Mouse (Mus musculus) left cerebral cortex, postnatal 25 days (tissue): ENCODE measurements around the gene Snrpf. TPM values are rescaled to one million over a fixed set of nuclear protein-coding genes. Genes with fewer than 3 reads are reported as not detected.
"Not testable (repeated sequence)": the region's sequence is repeated elsewhere in the genome, so short reads cannot be mapped to it uniquely, and the experiment has no call there.

Experiments used
- DNase-seq, 2 experiments: peaks; one replicate each; pipeline ENCODE4 v3.0.0; 2022; ENCODE audit warnings: low spot score in 2 of 2, mixed read lengths in 1 of 2
- intact Hi-C: fragments of 180-260 bp; cut with DNase I; formaldehyde crosslinking; loops from one replicate; pipeline ENCODE4 v1.15.1; 2025
- total RNA-seq, 2 experiments: library from RNA; stranded (reverse); gene quantifications; 2 replicates each; pipeline ENCODE4 v1.2.3; 2021

The Snrpf gene
- total RNA-seq, 2 experiments from 2014 or later = 12.2 to 13.5 TPM

DNA sequence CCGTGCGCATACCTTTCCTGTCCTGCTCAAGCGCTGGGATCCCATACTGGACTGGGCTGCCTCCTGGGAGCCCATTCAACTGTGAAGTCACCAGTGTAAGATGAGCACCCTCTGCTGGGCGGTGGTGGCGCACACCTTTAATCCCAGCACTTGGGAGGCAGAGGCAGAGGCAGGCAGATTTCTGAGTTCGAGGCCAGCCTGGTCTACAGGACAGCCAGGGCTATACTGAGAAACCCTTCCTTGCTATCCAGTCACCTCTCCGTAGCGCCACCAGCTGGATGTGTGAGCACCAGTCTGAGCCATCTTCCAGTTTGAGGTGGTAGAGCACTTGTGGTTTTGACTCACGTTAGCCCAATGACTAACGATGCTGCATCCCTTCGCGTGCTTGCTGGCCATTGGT is 3.0 kb upstream of the Snrpf start:
- DNase-seq = no peak
- intact Hi-C loops = loop anchor here (5.0 kb wide), 1 partner anchor 185 kb away; no protein-coding TSS in a partner anchor

DNA sequence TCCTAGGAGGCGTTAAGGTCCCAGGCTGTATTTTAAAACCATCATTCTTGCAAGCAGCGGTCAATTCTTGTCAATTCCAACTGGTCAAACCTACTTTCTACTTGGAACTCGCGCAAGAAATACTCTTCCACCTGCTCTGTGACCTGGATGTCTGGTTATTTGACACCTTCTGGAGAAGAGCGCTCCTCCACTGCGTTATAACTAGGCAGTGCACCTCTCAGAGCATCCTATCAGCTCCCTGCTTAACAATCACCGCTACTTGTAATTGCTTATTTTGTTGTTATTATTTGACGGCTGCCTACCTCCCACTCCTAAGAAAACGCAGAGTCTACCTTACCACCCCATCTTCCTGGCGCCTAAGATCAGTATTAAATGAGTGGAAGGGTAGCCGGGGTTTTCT is 710 bp downstream of the Snrpf start:
- intact Hi-C loops = no loop called here
- DNase-seq = no peak

DNA sequence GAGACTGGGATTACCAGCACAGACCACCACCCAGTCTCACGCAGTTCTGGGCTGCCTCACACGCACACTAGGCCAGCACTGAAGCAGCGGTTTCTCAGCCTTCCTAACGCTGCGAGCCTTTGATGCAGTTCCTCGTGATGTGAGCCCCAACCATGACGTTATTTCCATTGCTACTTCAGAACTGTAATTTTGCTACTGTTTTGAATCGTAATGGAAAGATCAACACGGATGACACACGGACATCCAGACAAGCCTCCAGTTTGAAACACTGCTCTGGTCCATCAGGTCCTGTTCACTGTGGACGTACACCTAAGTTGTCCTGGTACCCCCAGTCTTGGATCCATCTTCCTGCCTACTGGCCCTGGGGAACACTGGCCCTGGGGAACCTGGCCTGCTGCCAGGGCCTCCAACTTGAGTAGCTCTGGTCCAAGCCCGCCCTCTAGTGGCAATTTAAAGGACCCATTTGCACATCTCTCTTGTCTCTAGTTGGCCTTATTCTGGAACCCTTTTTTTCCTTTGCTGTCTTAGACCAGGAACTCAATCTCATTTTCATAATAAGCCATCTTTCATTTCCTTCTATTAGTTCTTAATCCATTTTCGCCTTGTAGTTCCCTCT is 12.1 kb downstream of the Snrpf start:
- intact Hi-C loops = loop anchor here (1.0 to 10.0 kb wide), 4 partner anchors 93 to 533 kb away; no protein-coding TSS in a partner anchor
- DNase-seq = peak; percentile 80 to 83

- intact Hi-C loops = loop anchor here (2.0 to 10.0 kb wide), 3 partner anchors 91 to 531 kb away; no protein-coding TSS in a partner anchor
- DNase-seq = no peak
Observed at GRCm38 (mm10) chr10:93575960-93576359, 13.5 kb downstream of the Snrpf start.

GRCm38 (mm10) chr10:93574966-93575365 is 14.5 kb downstream of the Snrpf start:
- intact Hi-C loops = loop anchor here (5.0 to 10.0 kb wide), 2 partner anchors 283 to 530 kb away; no protein-coding TSS in a partner anchor
- no peak for DNase-seq

DNA sequence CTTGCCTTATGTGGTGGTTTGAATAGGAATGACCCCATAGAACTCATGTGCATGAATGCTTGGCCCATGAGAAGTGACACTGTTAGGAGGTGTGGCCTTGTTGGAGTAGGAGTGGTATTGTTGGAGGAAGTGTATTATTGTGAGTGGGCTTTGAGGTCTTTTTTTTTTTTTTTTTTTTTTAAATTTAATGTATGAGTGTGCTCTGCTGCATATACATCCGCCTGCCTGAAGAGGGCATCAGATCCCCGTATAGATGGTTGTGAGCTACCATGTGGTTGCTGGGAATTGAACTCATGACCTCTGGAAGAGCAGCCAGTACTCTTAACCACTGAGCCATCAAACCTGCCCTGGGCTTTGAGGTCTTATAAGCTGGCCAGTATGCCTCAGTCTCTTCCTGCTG is 17.3 kb downstream of the Snrpf start:
- intact Hi-C loops = loop anchor here (10.0 kb wide), 1 partner anchor 527 kb away; no protein-coding TSS in a partner anchor
- DNase-seq = no peak

- DNase-seq = no peak
- intact Hi-C loops = no loop called here
Observed at GRCm38 (mm10) chr10:93568671-93569070, 20.8 kb downstream of the Snrpf start.

- intact Hi-C loops = no loop called here
- DNase-seq = no peak
Observed at GRCm38 (mm10) chr10:93567841-93568566, 21.5 kb downstream of the Snrpf start.

- no peak for DNase-seq
- intact Hi-C loops = no loop called here
Observed at GRCm38 (mm10) chr10:93567066-93567465, 22.4 kb downstream of the Snrpf start.

- no peak for DNase-seq
Observed at GRCm38 (mm10) chr10:93564518-93565090, 24.9 kb downstream of the Snrpf start.

GRCm38 (mm10) chr10:93559786-93560185 is 29.7 kb downstream of the Snrpf start:
- intact Hi-C loops = no loop called here
- DNase-seq = no peak

More at GRCm38 (mm10) chr10:93564518-93565090, 24.9 kb downstream of the Snrpf start:
- intact Hi-C loops = no loop called here

- DNase-seq, intact Hi-C loops: not testable (repeated sequence)
Observed at GRCm38 (mm10) chr10:93557971-93558370, 31.5 kb downstream of the Snrpf start.

DNA sequence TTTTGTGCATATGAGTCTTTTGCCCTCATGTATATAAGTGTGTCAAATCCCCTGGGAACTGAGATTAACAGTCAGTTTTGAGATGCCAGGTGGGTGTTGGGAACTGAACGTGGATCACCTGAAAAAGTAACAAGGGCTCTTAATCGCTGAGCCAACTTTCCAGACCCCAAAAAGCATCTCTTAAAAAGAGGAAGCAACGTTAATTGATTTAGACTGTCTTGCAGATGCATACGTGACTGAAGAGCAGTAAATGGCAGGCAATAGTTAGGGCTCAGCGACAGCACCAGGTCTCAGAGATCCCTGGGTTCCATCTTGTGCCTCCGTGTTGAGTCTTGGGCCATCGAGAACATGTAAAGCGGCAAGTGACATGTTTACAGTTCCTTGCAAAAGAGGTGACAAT is 36.9 kb downstream of the Snrpf start:
- intact Hi-C loops = no loop called here
- no peak for DNase-seq

- DNase-seq = no peak
- intact Hi-C loops = loop anchor here (1.0 to 10.0 kb wide), 2 partner anchors 64 to 125 kb away; no protein-coding TSS in a partner anchor
Observed at GRCm38 (mm10) chr10:93549821-93550220, 39.7 kb downstream of the Snrpf start.

GRCm38 (mm10) chr10:93548991-93549390 is 40.5 kb downstream of the Snrpf start:
- DNase-seq = peak; percentile 64 to 81
- intact Hi-C loops = loop anchor here (1.0 to 10.0 kb wide), 3 partner anchors 59 to 124 kb away; no protein-coding TSS in a partner anchor

DNA sequence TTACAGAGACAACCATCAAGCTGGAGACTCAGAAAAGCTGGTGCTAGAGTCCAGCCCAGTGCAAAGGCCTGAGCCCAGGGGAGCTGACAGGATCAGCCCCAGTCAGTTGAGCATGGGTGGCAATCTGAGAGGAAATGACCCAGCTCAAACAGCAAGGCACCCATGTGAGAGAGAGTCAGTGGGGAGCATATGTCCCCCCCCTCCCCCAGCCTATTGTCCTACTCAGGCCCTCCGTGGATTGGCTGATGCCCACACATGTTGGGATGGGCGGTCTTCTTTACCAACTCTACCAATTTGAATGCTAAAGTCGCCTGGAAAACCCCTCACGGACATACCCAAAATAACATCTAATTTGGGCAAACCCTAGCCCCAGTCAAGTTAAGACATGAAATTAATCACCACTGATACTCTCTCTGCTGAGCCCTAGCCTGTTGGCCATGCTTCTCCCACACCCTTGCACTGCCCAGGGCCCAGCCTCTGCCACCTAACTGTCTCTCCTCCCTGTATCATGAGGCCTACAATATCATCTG is 41.7 kb downstream of the Snrpf start:
- no peak for DNase-seq
- intact Hi-C loops = loop anchor here (1.0 to 10.0 kb wide), 2 partner anchors 58 to 123 kb away; no protein-coding TSS in a partner anchor

DNA sequence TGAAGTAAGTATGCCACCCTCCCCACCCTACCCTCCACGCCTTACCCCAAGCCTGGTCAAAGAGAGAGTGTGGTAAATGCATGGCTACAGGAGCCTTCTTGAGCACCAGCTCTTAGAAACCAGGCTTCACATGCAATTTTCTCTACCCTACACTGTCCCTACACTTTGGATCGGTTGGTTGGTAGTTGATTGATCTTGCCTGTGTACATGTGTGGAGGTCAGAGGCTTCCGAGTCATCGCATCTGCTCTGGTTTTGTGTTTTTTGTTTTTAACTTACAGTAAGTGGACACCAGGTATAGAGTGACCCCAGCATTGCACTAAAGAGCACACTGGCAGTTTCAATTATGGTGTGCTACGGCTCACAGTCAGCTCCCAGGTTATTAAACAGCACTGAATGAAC is 45.3 kb downstream of the Snrpf start:
- intact Hi-C loops = loop anchor here (10.0 kb wide), 1 partner anchor 119 kb away; no protein-coding TSS in a partner anchor
- no peak for DNase-seq

GRCm38 (mm10) chr10:93543176-93543575 is 46.3 kb downstream of the Snrpf start:
- DNase-seq = no peak
- intact Hi-C loops = loop anchor here (10.0 kb wide), 1 partner anchor 118 kb away; no protein-coding TSS in a partner anchor

DNA sequence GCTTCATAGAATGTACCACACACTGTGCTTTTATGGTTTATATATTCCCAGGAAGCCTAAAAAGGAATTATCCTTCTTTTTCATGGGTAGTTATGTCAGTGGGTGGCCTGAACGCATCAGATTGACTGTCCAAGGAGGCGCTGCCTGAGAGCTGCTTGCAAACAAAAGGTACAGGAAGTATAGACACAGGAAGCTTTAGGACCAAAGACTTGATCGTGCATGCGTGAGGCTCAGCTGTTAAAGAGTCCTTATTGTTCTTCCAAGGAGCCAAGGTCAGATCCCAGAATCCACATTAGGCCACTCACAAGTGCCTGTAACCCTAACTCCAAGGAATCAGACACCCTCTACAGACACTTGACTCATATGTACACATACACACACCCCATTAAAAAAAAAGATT is 47.1 kb downstream of the Snrpf start:
- intact Hi-C loops = loop anchor here (10.0 kb wide), 1 partner anchor 118 kb away; no protein-coding TSS in a partner anchor
- DNase-seq = no peak

- intact Hi-C loops = loop anchor here (10.0 kb wide), 1 partner anchor 117 kb away; no protein-coding TSS in a partner anchor
- no peak for DNase-seq
Observed at GRCm38 (mm10) chr10:93541585-93541984, 47.9 kb downstream of the Snrpf start.
